Mouse (Mus musculus) liver, embryonic 14.5 days (tissue): Measurements from ENCODE around the gene Angptl8. TPM values are rescaled to one million over a fixed set of nuclear protein-coding genes. Genes with fewer than 3 reads are reported as not detected.
A peak's percentile ranks its signal among the peaks of the same experiment; 100 is the strongest.

Experiments
- ATAC-seq: fragments of 200-750 bp; cut with Nextera tagmentation; 2 replicates; pipeline ENCODE4 v1.8.0; 2017; ENCODE audit warnings: moderate number of reproducible peaks, mild to moderate bottlenecking, moderate library complexity; ENCODE audit not compliant: insufficient read depth
- DNase-seq, 3 experiments: peaks; one replicate each; pipeline ENCODE4 v3.0.0-alpha.2; 2012 to 2013; ENCODE audit warnings: low read depth in 3 of 3, low spot score in 3 of 3
- H3K27ac ChIP-seq: fragments of 300-500 bp; sonication (generic); 2 replicates; pipeline ENCODE4 v1.5.1; 2014; ENCODE audit warnings: moderate library complexity, mild to moderate bottlenecking, control low read depth, inconsistent platforms
- H3K27me3 ChIP-seq: fragments of 300-500 bp; sonication (generic); 2 replicates; pipeline ENCODE4 v1.6.1; 2014; ENCODE audit warnings: mild to moderate bottlenecking, low read length, moderate library complexity; ENCODE audit not compliant: control insufficient read depth, insufficient read depth
- H3K36me3 ChIP-seq: fragments of 300-500 bp; sonication (generic); replicated peaks from 2 replicates; pipeline ENCODE4 v1.6.1; 2014; ENCODE audit warnings: low read depth; ENCODE audit not compliant: control insufficient read depth, insufficient read depth
- H3K4me1 ChIP-seq, 2 experiments: fragments of 200-500 bp in 1 of 2; fragments of 300-500 bp in 1 of 2; sonication (generic) in 1 of 2; replicated peaks; 2 replicates each; pipeline ENCODE4 v1.6.1; 2012 to 2014; ENCODE audit warnings: antibody characterized with exemption in 1 of 2, inconsistent platforms in 1 of 2, low read length in 1 of 2; ENCODE audit not compliant: control insufficient read depth in 2 of 2, insufficient read depth in 2 of 2
- H3K4me2 ChIP-seq: fragments of 300-500 bp; sonication (generic); 2 replicates; pipeline ENCODE4 v1.6.1; 2014; ENCODE audit warnings: low read depth, mild to moderate bottlenecking, control low read depth, moderate library complexity
- H3K4me3 ChIP-seq, 2 experiments: fragments of 200-500 bp in 1 of 2; fragments of 300-500 bp in 1 of 2; sonication (generic) in 1 of 2; 2 replicates each; pipeline ENCODE4 v1.5.1; 2012 to 2014; ENCODE audit warnings: low read depth in 2 of 2, low read length in 2 of 2, mild to moderate bottlenecking in 2 of 2, control low read depth in 1 of 2, inconsistent platforms in 1 of 2, moderate library complexity in 1 of 2; ENCODE audit not compliant: insufficient read depth in 1 of 2
- H3K9ac ChIP-seq: fragments of 300-500 bp; sonication (generic); replicated peaks from 2 replicates; pipeline ENCODE4 v1.6.1; 2014; ENCODE audit warnings: mild to moderate bottlenecking, control low read depth, moderate library complexity
- H3K9me3 ChIP-seq: fragments of 300-500 bp; sonication (generic); 2 replicates; pipeline ENCODE4 v1.6.1; 2016; ENCODE audit warnings: low read length, mixed read lengths; ENCODE audit not compliant: control insufficient read depth
- CTCF ChIP-seq: IDR thresholded peaks from 2 replicates; pipeline ENCODE4 v1.5.1; 2016; ENCODE audit warnings: antibody characterized with exemption, low read depth, control low read depth
- EP300 ChIP-seq: IDR thresholded peaks from 2 replicates; pipeline ENCODE4 v1.6.1; 2016; ENCODE audit warnings: antibody characterized with exemption, low read depth
- WGBS: fragments of 180-500 bp; shearing (Covaris S2); extraction: QIAGEN DNeasy Blood & Tissue Kit; methylation state at CpG from one replicate; pipeline ENCODE4 v1.1.7; 2014; ENCODE audit not compliant: insufficient replicate concordance; 5-methylcytosine and 5-hydroxymethylcytosine counted together
- polyA plus RNA-seq, 2 experiments: library from polyadenylated mRNA; depleted of rRNA in 1 of 2; stranded (reverse) in 1 of 2; unstranded in 1 of 2; fragments of >200 nt; fragmentation: Nextera tagmentation in 1 of 2; extraction: Ambion mirVana in 1 of 2; gene quantifications; 2 replicates each; pipeline versions ENCODE4 v1.2.1 to v1.2.3; 2012 to 2014

The Angptl8 gene
- polyA plus RNA-seq, 2 experiments, result 19.6 to 20.4 TPM

- peak overlapping the region; percentile 55 to 66; a peak in 3 of 4 replicates for H3K4me3 ChIP-seq
- DNase-seq (peak in 1 of 3 experiments; percentile 14), ATAC-seq (peak; percentile 27; the same call in 1 of the 2 replicates)
- peak overlapping the region; percentile 56 for H3K4me2 ChIP-seq
- H3K9me3 ChIP-seq, result no peaks in the 10 kb centered on the region
- peaks cover 0 to 5% of the 10 kb centered on the region in 2 experiments; a peak in 3 of 4 replicates for H3K4me1 ChIP-seq
- no peaks in the 10 kb centered on the region; the same call in 1 of the 2 replicates for H3K27me3 ChIP-seq
- H3K9ac ChIP-seq, result no peak overlapping the region
- 48% methylated on average over 3 of the region's 3 CpGs for WGBS
- TF ChIP-seq EP300 (no peak), CTCF (no peak)
- no peak overlapping the region for H3K27ac ChIP-seq
- H3K36me3 ChIP-seq, result no peaks in the 10 kb centered on the region
Measured at GRCm38 (mm10) chr9:21799010-21799350, 36.3 kb upstream of the Angptl8 start.

- DNase-seq (no peak), ATAC-seq (no peak)
- no peaks in the 10 kb centered on the region for H3K9me3 ChIP-seq
- no peak overlapping the region for H3K4me2 ChIP-seq
- no peak overlapping the region for H3K27ac ChIP-seq
- no peaks in the 10 kb centered on the region for H3K36me3 ChIP-seq
- peaks cover 0 to 5% of the 10 kb centered on the region in 2 experiments; a peak in 3 of 4 replicates for H3K4me1 ChIP-seq
- TF ChIP-seq CTCF, result no peak
- no peak overlapping the region for H3K9ac ChIP-seq
- H3K4me3 ChIP-seq, result no peak overlapping the region
- WGBS, result 67% methylated on average over 7 of the region's 7 CpGs
- no peaks in the 10 kb centered on the region; the same call in 1 of the 2 replicates for H3K27me3 ChIP-seq
Measured at GRCm38 (mm10) chr9:21801121-21801520, 34.2 kb upstream of the Angptl8 start.

- Histone ChIP-seq H3K9ac (no peak overlapping the region), H3K4me1 (peaks cover 0 to 7% of the 10 kb centered on the region in 2 experiments; a peak in 3 of 4 replicates), H3K27ac (no peak overlapping the region), H3K4me2 (no peak overlapping the region), H3K27me3 (no peaks in the 10 kb centered on the region; the same call in 1 of the 2 replicates), H3K9me3 (no peaks in the 10 kb centered on the region), H3K4me3 (no peak overlapping the region), H3K36me3 (no peaks in the 10 kb centered on the region)
- no peak for ATAC-seq
- 68% methylated on average over 7 of the region's 7 CpGs for WGBS
- TF ChIP-seq CTCF (no peak), EP300 (no peak)
- DNase-seq, result no peak
Measured at GRCm38 (mm10) chr9:21801591-21801990, 33.7 kb upstream of the Angptl8 start.

- Histone ChIP-seq H3K4me2 (no peak overlapping the region), H3K9me3 (no peaks in the 10 kb centered on the region)
Measured at GRCm38 (mm10) chr9:21803986-21804644, 31.2 kb upstream of the Angptl8 start.

GRCm38 (mm10) chr9:21806363-21806762 lies 28.9 kb upstream of the Angptl8 start:
- ATAC-seq (peak; percentile 71), DNase-seq (peak in 1 of 3 experiments; percentile 29)
- H3K4me3 ChIP-seq, result no peak overlapping the region
- H3K36me3 ChIP-seq, result no peaks in the 10 kb centered on the region
- TF ChIP-seq CTCF, result no peak
- no peak for TF ChIP-seq EP300
- no peaks in the 10 kb centered on the region for H3K9me3 ChIP-seq
- whole genome bisulfite sequencing, result 16% methylated on average over 3 of the region's 3 CpGs
- H3K27ac ChIP-seq, result no peak overlapping the region; the same call in 1 of the 2 replicates
- H3K27me3 ChIP-seq, result no peaks in the 10 kb centered on the region
- H3K4me2 ChIP-seq, result no peak overlapping the region
- H3K9ac ChIP-seq, result no peak overlapping the region
- H3K4me1 ChIP-seq, result peaks cover 0 to 5% of the 10 kb centered on the region in 2 experiments; a peak in 1 of 4 replicates

More at GRCm38 (mm10) chr9:21803986-21804644, 31.2 kb upstream of the Angptl8 start:
- no peak overlapping the region for H3K27ac ChIP-seq
- H3K36me3 ChIP-seq, result no peaks in the 10 kb centered on the region
- H3K27me3 ChIP-seq, result no peaks in the 10 kb centered on the region
- no peak overlapping the region for H3K4me3 ChIP-seq
- no peak overlapping the region for H3K9ac ChIP-seq
- ATAC-seq (peak; percentile 42), DNase-seq (peak; percentile 35 to 58 (median 43))
- H3K4me1 ChIP-seq, result peaks cover 0 to 7% of the 10 kb centered on the region in 2 experiments; a peak in 2 of 4 replicates
- no peak for TF ChIP-seq EP300
- TF ChIP-seq CTCF, result peak; percentile 96
- 32% methylated on average over 13 of the region's 13 CpGs for WGBS
